Mouse (Mus musculus) cerebellum, adult 11-12 months (tissue): ENCODE results near the gene Lrig1.

ENCODE experiments used
- DNase-seq: peaks from one replicate; pipeline ENCODE4 v3.0.0; 2022

Gene Lrig1

DNA sequence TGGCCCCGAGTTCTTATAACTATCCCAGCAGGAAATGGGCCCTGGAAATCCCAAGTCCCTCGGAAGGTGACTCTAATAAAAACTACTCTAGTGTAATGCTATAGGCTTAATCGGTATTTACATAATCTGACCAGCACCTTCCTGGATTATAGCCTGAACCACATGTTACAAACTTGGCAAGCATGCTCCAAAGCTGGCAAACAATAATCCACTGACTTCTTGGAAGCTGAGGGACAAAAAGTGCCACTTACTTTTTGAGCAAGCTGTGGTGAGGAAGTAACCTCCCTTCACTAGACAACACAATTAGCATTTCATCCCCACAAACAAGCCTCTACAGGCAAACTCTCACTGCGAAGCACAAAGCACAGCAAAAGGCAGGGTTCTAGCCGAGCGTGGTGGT is 30.6 kb downstream of the Lrig1 start:
- DNase-seq: no peak

DNA sequence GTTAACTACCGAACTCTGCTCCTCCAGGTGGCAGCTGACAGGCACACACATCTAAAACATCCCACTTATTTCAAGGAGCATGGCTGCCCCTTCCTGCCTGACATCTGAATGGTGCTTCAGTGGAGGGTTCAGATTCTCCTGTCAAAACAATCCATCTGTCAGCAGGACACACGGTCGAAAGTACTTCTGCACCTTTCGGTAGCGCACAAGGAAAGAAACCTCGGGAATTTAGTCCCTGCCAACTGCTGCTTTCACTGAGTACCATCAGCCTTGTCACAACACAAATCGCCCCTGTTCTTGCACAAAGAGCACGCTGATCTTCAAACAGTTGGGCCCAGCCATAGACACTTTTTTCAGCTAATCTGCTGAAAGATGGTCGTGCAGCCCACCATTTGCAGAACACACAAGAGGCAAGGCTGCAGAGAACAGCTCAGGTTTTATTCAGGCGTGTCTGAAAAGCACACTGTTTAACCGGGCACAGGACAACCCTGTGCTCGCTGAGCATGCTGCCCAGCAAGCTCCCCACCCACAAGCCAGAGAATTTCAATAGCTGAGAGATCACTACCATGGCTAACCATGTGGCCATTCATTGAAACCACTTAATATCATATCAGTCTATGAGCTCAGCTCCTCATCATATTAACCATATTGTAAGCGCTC is 31.6 kb downstream of the Lrig1 start:
- DNase-seq: no peak

GRCm38 (mm10) chr6:94667131-94667530 is 32.8 kb downstream of the Lrig1 start:
- no peak for DNase-seq

DNA sequence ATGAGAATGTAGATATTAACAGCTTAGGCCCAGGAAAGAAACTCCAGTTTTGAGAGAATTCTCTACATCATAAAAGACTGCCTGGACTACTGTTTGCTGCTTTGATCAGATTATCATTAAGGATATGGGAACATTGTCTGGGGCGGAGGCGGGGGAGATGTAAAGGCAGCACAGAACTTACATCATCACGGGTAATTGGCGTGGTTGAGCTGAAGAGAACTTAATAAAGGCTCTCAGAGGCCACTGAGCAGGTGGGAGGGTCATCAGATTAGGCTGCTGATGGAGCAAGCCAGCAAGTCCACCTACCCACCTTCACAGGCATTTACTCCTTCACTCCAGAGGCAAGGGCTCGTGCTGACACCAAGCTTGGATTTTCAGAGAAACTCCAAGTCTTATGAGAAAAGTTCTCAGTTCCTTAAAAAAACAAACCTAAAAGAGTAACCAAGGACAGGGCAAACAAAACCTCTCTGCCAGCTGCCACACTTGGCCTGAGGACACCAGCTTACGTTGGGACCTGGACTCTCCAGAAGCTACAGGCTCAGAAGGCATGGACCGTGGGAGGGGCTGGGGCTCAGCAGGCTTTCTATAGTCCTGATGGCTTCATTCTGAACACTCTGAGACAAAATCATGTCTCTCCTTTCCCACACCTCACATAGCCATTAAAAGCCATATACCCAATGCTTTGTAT is 33.4 kb downstream of the Lrig1 start:
- DNase-seq: no peak

DNA sequence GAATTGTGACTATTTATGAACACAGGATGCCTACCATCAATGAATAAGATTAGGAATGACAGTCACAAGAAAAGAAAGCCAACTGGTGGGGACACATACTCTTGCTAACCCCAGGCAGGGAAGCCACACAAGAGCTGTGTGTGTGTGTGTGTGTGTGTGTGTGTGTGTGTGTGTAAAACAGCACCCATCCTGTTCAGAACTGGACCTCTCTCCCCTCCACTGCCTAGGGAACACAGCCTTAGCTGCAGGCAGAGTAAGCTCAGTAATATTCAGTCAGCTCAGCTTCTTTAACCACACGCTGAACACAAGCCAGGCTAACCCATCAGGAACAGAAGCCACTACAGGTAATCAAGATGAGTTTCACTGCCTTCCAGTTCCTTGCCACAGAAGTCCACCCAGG is 34.3 kb downstream of the Lrig1 start:
- DNase-seq: no peak

- no peak for DNase-seq
These were observed 34.7 kb downstream of the Lrig1 start for GRCm38 (mm10) chr6:94665248-94665647.

- DNase-seq: no peak
These were observed 36.0 kb downstream of the Lrig1 start for GRCm38 (mm10) chr6:94664000-94664399.

DNA sequence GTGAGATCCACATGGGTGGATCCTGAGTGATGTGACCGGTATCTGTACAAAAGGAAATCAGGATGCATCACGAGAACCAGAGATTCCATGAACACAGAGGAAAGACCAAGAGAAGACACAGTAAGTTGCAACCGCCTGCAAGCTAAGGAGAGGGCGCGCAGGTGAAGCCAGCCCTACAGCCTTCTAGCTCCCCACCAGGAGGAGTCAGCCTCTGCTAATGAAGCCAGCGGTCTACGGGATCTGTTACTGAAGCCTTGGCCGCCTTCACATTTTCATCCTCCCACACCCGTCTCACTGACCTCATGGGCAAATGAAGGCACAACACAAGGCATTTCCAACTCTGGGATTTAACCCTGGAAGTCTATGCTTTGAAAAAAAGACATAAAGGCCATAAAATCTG is 38.0 kb downstream of the Lrig1 start:
- no peak for DNase-seq

GRCm38 (mm10) chr6:94661321-94661720 is 38.6 kb downstream of the Lrig1 start:
- no peak for DNase-seq

DNA sequence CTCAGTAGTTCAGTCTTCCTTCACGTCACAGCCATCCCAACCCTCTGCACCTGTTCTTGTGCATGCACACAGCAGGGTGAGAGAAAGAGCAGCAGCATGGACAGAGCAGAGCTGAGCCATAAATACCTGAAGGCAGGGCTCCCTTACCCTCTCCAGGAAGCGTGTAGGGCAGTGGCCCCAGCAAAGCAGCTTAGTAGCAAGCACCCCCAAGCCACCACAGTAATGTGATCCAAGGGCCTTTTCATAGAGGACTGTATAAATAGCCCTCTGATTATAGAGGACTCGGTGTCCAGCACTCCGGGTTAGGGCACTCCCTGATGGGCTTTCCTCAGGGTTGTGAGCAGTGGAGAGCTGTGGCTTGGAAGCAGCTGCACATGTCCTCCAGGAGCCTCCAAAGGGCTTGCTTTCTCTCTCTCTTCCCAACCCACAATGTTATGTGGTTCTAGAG is 40.0 kb downstream of the Lrig1 start:
- no peak for DNase-seq

- no peak for DNase-seq
These were observed 41.9 kb downstream of the Lrig1 start for GRCm38 (mm10) chr6:94658136-94658480.

DNA sequence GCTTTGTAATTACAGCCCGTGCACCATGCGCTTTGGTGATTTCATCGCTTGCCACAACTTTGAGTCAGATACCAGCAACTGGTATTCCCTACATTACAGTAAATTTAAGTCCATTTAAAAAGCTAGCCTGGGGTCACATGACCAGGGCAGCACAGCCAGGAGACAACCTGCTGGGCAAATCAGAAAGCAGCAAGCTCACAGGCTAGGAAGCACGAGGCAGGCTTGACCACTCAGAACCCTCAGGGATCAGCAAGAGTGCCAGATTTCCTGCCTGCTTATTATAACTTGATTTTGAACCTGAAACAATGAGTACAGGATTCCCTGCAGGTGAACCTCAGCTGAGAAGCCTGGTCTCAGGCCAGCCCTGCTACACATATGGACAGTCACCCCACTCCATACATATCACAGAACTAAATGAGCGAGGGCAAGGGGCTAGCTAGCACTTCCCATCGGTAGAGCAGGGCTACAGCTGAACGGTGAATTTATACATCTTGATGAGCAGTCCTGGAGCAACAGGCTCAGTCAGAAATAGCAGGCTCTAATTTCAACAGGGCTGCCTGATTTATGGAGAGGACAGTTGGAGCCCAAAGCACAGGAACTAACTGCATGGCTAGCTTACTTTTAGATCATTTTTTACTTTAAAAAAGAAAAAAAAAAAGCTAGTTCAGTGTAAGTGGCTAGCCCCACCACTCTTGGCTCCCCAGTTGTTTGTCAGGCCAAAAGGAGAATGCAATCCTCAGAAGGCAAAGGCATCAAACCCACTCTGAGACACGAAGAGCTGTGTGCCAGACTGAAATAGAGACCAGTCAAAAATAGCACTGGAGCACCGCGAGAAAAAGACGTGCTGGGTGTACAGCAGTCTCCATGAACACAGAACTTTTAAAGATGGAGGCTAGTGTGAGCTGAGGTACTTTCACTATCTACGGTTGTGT is 42.5 kb downstream of the Lrig1 start:
- DNase-seq: no peak

DNA sequence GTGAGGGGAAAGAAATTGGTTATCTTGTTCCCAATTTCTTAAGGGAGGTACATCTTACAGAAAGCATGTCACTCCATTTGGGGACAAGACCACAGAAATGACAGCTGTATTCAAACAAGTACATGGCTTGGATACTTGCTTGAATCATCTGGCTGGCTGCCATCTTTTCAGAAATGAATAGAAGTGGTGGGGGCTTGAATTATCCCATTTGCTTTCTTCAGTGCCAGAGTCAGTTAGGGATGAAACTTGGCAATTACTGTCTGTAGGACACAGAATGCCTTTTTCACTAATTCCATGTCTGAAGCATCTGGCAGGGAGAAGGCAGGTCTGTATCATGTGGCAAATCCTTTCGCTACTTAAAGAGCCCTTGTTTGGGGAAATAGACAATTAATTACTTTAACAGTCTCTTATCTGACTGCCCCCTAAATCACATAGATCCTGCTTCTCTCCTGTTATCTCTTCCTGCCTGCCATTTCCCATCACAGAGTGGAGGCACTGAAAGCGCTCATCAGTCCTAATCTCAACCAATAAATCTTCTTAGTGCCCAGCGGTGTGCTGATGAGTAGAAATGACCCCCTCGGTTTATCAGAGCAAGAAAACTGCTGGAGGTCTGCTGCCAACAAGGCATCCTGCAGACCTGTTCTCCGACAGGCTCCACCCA is 44.0 kb downstream of the Lrig1 start:
- no peak for DNase-seq

GRCm38 (mm10) chr6:94653388-94654316 is 46.3 kb downstream of the Lrig1 start:
- no peak for DNase-seq

- no peak for DNase-seq
These were observed 47.2 kb downstream of the Lrig1 start for GRCm38 (mm10) chr6:94652659-94653213.

DNA sequence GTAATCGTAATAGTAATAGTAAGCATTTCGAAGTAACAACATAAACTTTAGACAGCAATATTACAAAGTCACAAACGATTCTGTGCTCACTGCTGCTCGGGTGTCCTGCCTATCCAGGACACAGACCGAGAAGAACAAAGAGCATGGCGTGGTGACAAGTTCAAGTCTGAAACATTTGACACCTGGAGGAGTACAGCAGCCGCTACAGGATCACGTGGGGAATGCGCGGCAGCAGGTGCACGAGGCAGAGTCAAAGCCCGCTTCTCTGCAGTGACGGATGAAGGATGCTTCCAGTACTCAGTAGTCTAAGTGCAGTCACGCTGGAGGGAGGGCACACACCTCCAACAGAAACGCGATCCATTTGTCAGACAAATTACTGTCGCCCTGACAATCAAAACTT is 48.4 kb downstream of the Lrig1 start:
- no peak for DNase-seq

DNA sequence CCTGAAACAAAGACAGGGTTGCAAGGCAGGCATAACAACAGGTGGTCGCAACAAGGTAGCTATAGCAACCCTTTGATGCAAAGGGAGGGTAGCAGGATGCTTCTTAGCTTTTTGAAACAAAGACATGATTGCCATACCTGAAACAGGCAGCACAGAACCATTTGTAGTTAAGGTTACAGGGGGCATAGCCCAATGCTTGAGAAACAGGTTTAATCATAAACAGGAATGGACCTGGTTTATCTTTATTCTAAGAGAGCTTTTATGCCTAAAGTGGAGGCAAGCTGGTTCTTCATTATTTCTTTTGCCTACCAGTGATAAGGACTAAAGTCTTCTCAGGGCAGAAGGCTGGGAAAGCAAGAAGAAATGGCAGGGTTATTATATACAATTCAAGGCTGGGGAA is 50.3 kb downstream of the Lrig1 start:
- DNase-seq: no peak

- DNase-seq: no peak
These were observed 51.5 kb downstream of the Lrig1 start for GRCm38 (mm10) chr6:94648496-94648895.

- peak; percentile 65 for DNase-seq
These were observed 52.2 kb downstream of the Lrig1 start for GRCm38 (mm10) chr6:94647574-94648430.

GRCm38 (mm10) chr6:94646902-94647301 is 53.1 kb downstream of the Lrig1 start:
- no peak for DNase-seq
